13 mouse cellular contexts compared by ENCODE assay signal in the genomic region with DNA sequence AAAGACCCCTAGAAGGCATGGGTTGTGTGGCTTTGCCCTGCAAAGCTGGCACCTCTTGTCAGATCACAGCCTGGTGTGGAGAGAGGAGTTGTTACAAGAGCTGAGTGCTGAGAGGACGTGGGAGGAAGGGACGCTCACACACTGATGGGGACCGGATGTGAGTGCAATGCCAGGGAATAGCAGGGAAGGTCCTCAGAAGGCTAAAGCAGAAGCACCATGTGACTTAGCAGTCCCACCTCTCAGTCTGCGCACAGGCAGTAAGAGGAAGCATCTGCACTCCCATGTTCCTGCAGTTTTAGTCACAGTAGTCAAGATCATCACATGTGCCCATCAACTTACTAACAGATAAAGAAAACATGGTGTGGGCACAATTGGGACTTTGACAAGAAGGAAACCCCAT.
DNase-seq lines count a peak whose midpoint lies in the region; ATAC-seq lines count a peak whose summit lies in the region.
"Had no signal": no experiment of that assay in that cellular context is flagged by ENCODE, and none has a peak within 500 bp of the region (broad histone marks: within the 10 kb centered on the region; RNA-seq: fewer than 3 reads in every experiment).

No protein-coding gene starts in this region.

- no peaks in the 10 kb centered on the region for H3K27me3 ChIP-seq in hindbrain, embryonic 13.5 days
- no peaks in the 10 kb centered on the region for H3K27me3 ChIP-seq in hindbrain, embryonic 11.5 days (ENCODE audit: control insufficient read depth, insufficient read depth, low read length)
- H3K27me3 ChIP-seq in forebrain, embryonic 15.5 days = no peaks in the 10 kb centered on the region
- H3K27me3 ChIP-seq: limb, embryonic 13.5 days had no signal

- no peaks in the 10 kb centered on the region for H3K9me3 ChIP-seq in hindbrain, embryonic 13.5 days
- no peaks in the 10 kb centered on the region for H3K9me3 ChIP-seq in hindbrain, embryonic 11.5 days (ENCODE audit: control insufficient read depth, low read length)
- no peaks in the 10 kb centered on the region for H3K9me3 ChIP-seq in forebrain, embryonic 15.5 days
- H3K9me3 ChIP-seq: embryonic facial prominence, embryonic 10.5 days; limb, embryonic 13.5 days had no signal

- DNase-seq in hindbrain, embryonic 11.5 days (ENCODE audit: low spot score) = no peak
- peak; percentile 28 for DNase-seq in 416B (ENCODE audit: low read depth)
- DNase-seq in lung, postnatal 10 days = peak; percentile 52
- DNase-seq in gastrocnemius, postnatal 25 days = no peak
- no peak for DNase-seq in embryo, embryonic 10 days (ENCODE audit: low spot score)
- DNase-seq in thymus, postnatal 4 days = no peak
- DNase-seq: gastrocnemius, postnatal 10 days; kidney, adult 8-10 months; right cerebral cortex, postnatal 4 days had no signal

- no peak overlapping the region for H3K4me3 ChIP-seq in hindbrain, embryonic 13.5 days
- H3K4me3 ChIP-seq in hindbrain, embryonic 11.5 days (ENCODE audit: low read depth, low read length) = no peak overlapping the region
- no peak overlapping the region for H3K4me3 ChIP-seq in forebrain, embryonic 15.5 days
- H3K4me3 ChIP-seq: embryonic facial prominence, embryonic 10.5 days; limb, embryonic 13.5 days had no signal

- no peak for ATAC-seq in hindbrain, embryonic 13.5 days (ENCODE audit: low FRiP score)
- no peak for ATAC-seq in hindbrain, embryonic 11.5 days (ENCODE audit: low FRiP score)
- ATAC-seq in forebrain, embryonic 15.5 days (replicated peaks) = no peak

- peak overlapping the region; percentile 69 for H3K27ac ChIP-seq in hindbrain, embryonic 13.5 days
- no peak overlapping the region for H3K27ac ChIP-seq in hindbrain, embryonic 11.5 days (ENCODE audit: low read depth, low read length)
- peak overlapping the region; percentile 86 for H3K27ac ChIP-seq in forebrain, embryonic 15.5 days (replicated peaks)
- H3K27ac ChIP-seq: embryonic facial prominence, embryonic 10.5 days; limb, embryonic 13.5 days had no signal

- no peaks in the 10 kb centered on the region for H3K36me3 ChIP-seq in hindbrain, embryonic 13.5 days
- no peaks in the 10 kb centered on the region for H3K36me3 ChIP-seq in hindbrain, embryonic 11.5 days (ENCODE audit: control insufficient read depth, insufficient read depth, low read length)
- no peaks in the 10 kb centered on the region for H3K36me3 ChIP-seq in forebrain, embryonic 15.5 days
- H3K36me3 ChIP-seq: embryonic facial prominence, embryonic 10.5 days; limb, embryonic 13.5 days had no signal

- peaks cover 49% of the 10 kb centered on the region for H3K4me1 ChIP-seq in hindbrain, embryonic 13.5 days (replicated peaks)
- H3K4me1 ChIP-seq in hindbrain, embryonic 11.5 days (replicated peaks; ENCODE audit: control insufficient read depth, insufficient read depth, low read length) = no peaks in the 10 kb centered on the region
- H3K4me1 ChIP-seq in forebrain, embryonic 15.5 days = peaks cover 62% of the 10 kb centered on the region

- H3K9ac ChIP-seq in hindbrain, embryonic 13.5 days = peak overlapping the region; percentile 0; the same call in 1 of the 2 replicates
- no peak overlapping the region for H3K9ac ChIP-seq in hindbrain, embryonic 11.5 days (ENCODE audit: low read depth, low read length)
- no peak overlapping the region for H3K9ac ChIP-seq in forebrain, embryonic 15.5 days (replicated peaks)
- H3K9ac ChIP-seq: limb, embryonic 13.5 days had no signal

- whole genome bisulfite sequencing in hindbrain, embryonic 13.5 days = 79% methylated on average over 4 of the region's 4 CpGs
- WGBS in hindbrain, embryonic 11.5 days = 75% methylated on average over 4 of the region's 4 CpGs
- WGBS in forebrain, embryonic 15.5 days = 64% methylated on average over 4 of the region's 4 CpGs

- no peak overlapping the region for H3K4me2 ChIP-seq in hindbrain, embryonic 13.5 days
- no peak overlapping the region for H3K4me2 ChIP-seq in hindbrain, embryonic 11.5 days (replicated peaks; ENCODE audit: low read depth, low read length)
- H3K4me2 ChIP-seq in forebrain, embryonic 15.5 days (replicated peaks) = no peak overlapping the region
- H3K4me2 ChIP-seq: limb, embryonic 13.5 days had no signal

Comparison
In these comparisons a context has a peak if more than half of its experiments do, and no peak if none do; other contexts are left out.
1. DNase-seq: peak in 416B (single experiment) and lung, postnatal 10 days (single experiment); none in hindbrain, embryonic 11.5 days (single experiment), gastrocnemius, postnatal 25 days (single experiment), embryo, embryonic 10 days (single experiment) and thymus, postnatal 4 days (single experiment).